Mouse (Mus musculus): ENCODE measurements at regions not wholly inside any gene's neighbourhood (a gene's known extent, or its start where the extent isn't known, plus 50 kb on each side); places are given as distances from the start of the nearest gene placed in this dataset.

DNA sequence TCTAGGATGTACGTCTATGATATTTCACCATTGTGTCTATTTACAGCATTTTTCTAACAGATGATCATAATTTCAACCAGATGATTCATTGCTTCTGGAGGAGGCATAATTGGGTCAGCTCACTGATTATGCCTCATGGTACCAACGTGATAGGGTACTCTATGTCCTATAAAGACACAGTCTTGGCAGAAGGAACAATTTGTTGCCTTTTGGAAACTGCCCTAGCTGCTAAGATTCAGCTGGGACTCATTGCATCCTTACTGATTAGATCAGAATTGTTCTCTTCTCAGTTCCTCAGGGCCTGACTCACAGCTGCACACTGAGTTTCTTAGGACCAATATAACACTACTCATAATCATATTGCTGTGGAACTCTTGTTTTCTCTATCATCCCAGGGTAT, 856.6 kb upstream of the Pcdh17 start:
- DNase-seq (ENCODE audit: low spot score in 2 of 2): peak; percentile 7 to 17
